Mouse (Mus musculus) bone marrow, adult 2 months (tissue): ENCODE data around the gene Tomm40. TPM values are rescaled to one million over a fixed set of nuclear protein-coding genes. Genes with fewer than 3 reads are reported as not detected.

ENCODE experiments used
- H3K27ac ChIP-seq: fragments of 200-500 bp; 2 replicates; pipeline ENCODE4 v1.5.1; 2012; ENCODE audit warnings: low read depth, mild to moderate bottlenecking, control low read depth, inconsistent platforms, low read length; ENCODE audit not compliant: control insufficient read depth, poor library complexity, insufficient read depth
- H3K4me1 ChIP-seq: fragments of 200-500 bp; 2 replicates; pipeline ENCODE4 v1.6.1; 2011; ENCODE audit warnings: low read length; ENCODE audit not compliant: control insufficient read depth, insufficient read depth
- H3K4me3 ChIP-seq: fragments of 200-500 bp; replicated peaks from 2 replicates; pipeline ENCODE3; 2011; ENCODE audit warnings: mild to moderate bottlenecking, low read depth, low read length, control low read depth; ENCODE audit not compliant: control insufficient read depth
- CTCF ChIP-seq: fragments of 200-500 bp; IDR thresholded peaks from 2 replicates; pipeline ENCODE4 v1.5.1; 2011; ENCODE audit warnings: low read length, control low read depth; ENCODE audit not compliant: control insufficient read depth, insufficient read depth
- POLR2A ChIP-seq: fragments of 200-500 bp; IDR thresholded peaks from 2 replicates; pipeline ENCODE4 v1.6.1; 2011; ENCODE audit warnings: low read depth, mild to moderate bottlenecking, control low read depth, low read length, borderline replicate concordance; ENCODE audit not compliant: control insufficient read depth
- WGBS: fragments of 180-500 bp; shearing (Covaris S2); methylation state at CpG from one replicate; pipeline ENCODE4 v1.1.7; 2018; 5-methylcytosine and 5-hydroxymethylcytosine counted together
- polyA plus RNA-seq: library from polyadenylated mRNA; stranded (reverse); fragments of >200 nt; gene quantifications from 2 replicates; pipeline ENCODE4 v1.2.4, GENCODE M21; 2011; ENCODE audit warnings: low replicate concordance; ENCODE audit not compliant: missing spikeins, insufficient read depth, insufficient read length

The Tomm40 gene
- polyA plus RNA-seq, 1 experiment, result 19.3 TPM

GRCm38 (mm10) chr7:19747420-19748218 lies 32.4 kb upstream of the Tomm40 start:
- TF ChIP-seq POLR2A (no peak), CTCF (no peak)
- 39% methylated on average over 25 of the region's 25 CpGs for WGBS
- Histone ChIP-seq H3K27ac (no peak overlapping the region), H3K4me1 (no peaks in the 10 kb centered on the region), H3K4me3 (no peak overlapping the region)

- Histone ChIP-seq H3K4me3 (no peak overlapping the region), H3K4me1 (no peaks in the 10 kb centered on the region), H3K27ac (no peak overlapping the region)
- TF ChIP-seq POLR2A (no peak), CTCF (no peak)
- WGBS, result 45% methylated on average over 6 of the region's 6 CpGs
These were observed 31.4 kb upstream of the Tomm40 start for GRCm38 (mm10) chr7:19746426-19747201.

GRCm38 (mm10) chr7:19745971-19746370 lies 30.7 kb upstream of the Tomm40 start:
- no peak overlapping the region for H3K27ac ChIP-seq
- H3K4me1 ChIP-seq, result no peaks in the 10 kb centered on the region
- 87% methylated on average over 9 of the region's 10 CpGs for WGBS
- H3K4me3 ChIP-seq, result no peak overlapping the region
- TF ChIP-seq POLR2A (no peak), CTCF (no peak)

- Histone ChIP-seq H3K4me3 (no peak overlapping the region), H3K27ac (no peak overlapping the region), H3K4me1 (no peaks in the 10 kb centered on the region)
- WGBS, result 35% methylated on average over 14 of the region's 14 CpGs
- TF ChIP-seq CTCF (no peak), POLR2A (no peak)
These were observed 29.6 kb upstream of the Tomm40 start for GRCm38 (mm10) chr7:19744590-19745385.

GRCm38 (mm10) chr7:19743791-19744190 lies 28.6 kb upstream of the Tomm40 start:
- no peak overlapping the region for H3K27ac ChIP-seq
- no peak overlapping the region for H3K4me3 ChIP-seq
- no peak for TF ChIP-seq POLR2A
- no peak for TF ChIP-seq CTCF
- WGBS, result 75% methylated on average over 6 of the region's 6 CpGs
- no peaks in the 10 kb centered on the region for H3K4me1 ChIP-seq

- WGBS, result 82% methylated on average over 5 of the region's 5 CpGs
- no peak overlapping the region for H3K27ac ChIP-seq
- no peak overlapping the region for H3K4me3 ChIP-seq
- TF ChIP-seq CTCF (no peak), POLR2A (no peak)
- H3K4me1 ChIP-seq, result no peaks in the 10 kb centered on the region
These were observed 27.2 kb upstream of the Tomm40 start for GRCm38 (mm10) chr7:19742468-19742867.

- Histone ChIP-seq H3K27ac (no peak overlapping the region), H3K4me1 (peaks cover 1% of the 10 kb centered on the region; the same call in 1 of the 2 replicates)
These were observed 26.2 kb upstream of the Tomm40 start for GRCm38 (mm10) chr7:19741329-19742031.

More at GRCm38 (mm10) chr7:19741329-19742031, 26.2 kb upstream of the Tomm40 start:
- 55% methylated on average over 8 of the region's 8 CpGs for WGBS
- TF ChIP-seq CTCF (no peak), POLR2A (no peak)
- no peak overlapping the region for H3K4me3 ChIP-seq
